Mouse (Mus musculus) midbrain, embryonic 10.5 days (tissue): ENCODE results near the gene Hdac1. TPM values are rescaled to one million over a fixed set of nuclear protein-coding genes. Genes with fewer than 3 reads are reported as not detected.
A peak's percentile ranks its signal among the peaks of the same experiment; 100 is the strongest.

Experiments
- DNase-seq: peaks from one replicate; pipeline ENCODE4 v3.0.0-alpha.2; 2017; ENCODE audit warnings: low spot score
- H3K27ac ChIP-seq: fragments of 300-500 bp; sonication (generic); replicated peaks from 2 replicates; pipeline ENCODE4 v1.5.1; 2016; ENCODE audit warnings: mild to moderate bottlenecking
- H3K27me3 ChIP-seq: fragments of 300-500 bp; sonication (generic); 2 replicates; pipeline ENCODE4 v1.6.1; 2016; ENCODE audit warnings: low read depth, mild to moderate bottlenecking; ENCODE audit not compliant: poor library complexity, severe bottlenecking
- H3K36me3 ChIP-seq: fragments of 300-500 bp; sonication (generic); 2 replicates; pipeline ENCODE4 v1.6.1; 2016; ENCODE audit warnings: mild to moderate bottlenecking, moderate library complexity
- H3K4me1 ChIP-seq: fragments of 300-500 bp; sonication (generic); 2 replicates; pipeline ENCODE4 v1.6.1; 2016
- H3K4me3 ChIP-seq: fragments of 300-500 bp; sonication (generic); 2 replicates; pipeline ENCODE4 v1.5.1; 2016; ENCODE audit warnings: mild to moderate bottlenecking, moderate library complexity
- H3K9me3 ChIP-seq: fragments of 300-500 bp; sonication (generic); replicated peaks from 2 replicates; pipeline ENCODE4 v1.6.1; 2016; ENCODE audit warnings: mild to moderate bottlenecking
- WGBS: fragments of 180-500 bp; shearing (Covaris S2); methylation state at CpG from one replicate; pipeline ENCODE4 v1.1.7; 2016; 5-methylcytosine and 5-hydroxymethylcytosine counted together
- polyA plus RNA-seq: library from polyadenylated mRNA; unstranded; fragments of >200 nt; fragmentation: Nextera tagmentation; extraction: Ambion mirVana; gene quantifications from 2 replicates; pipeline ENCODE4 v1.2.1, GENCODE M21; 2016

Gene Hdac1
- polyA plus RNA-seq, 1 experiment from 2014 or later, result 276 TPM

GRCm38 (mm10) chr4:129573430-129573829 is 30.9 kb upstream of the Hdac1 start, which contains the start of gene Lck:
TSS of gene Lck (minus strand) at chr4:129573641.
- Histone ChIP-seq H3K36me3 (no peaks in the 10 kb centered on the region), H3K27me3 (0 out of 2 replicates have a peak, but pooled peaks cover 5% of the 10 kb centered on the region), H3K4me3 (no peak within 1 kb of the TSS), H3K9me3 (no peaks in the 10 kb centered on the region), H3K27ac (no peak within 1 kb of the TSS), H3K4me1 (peaks cover 18% of the 10 kb centered on the region)
- DNase-seq, result no peak
- WGBS, result 93% methylated on average over 8 of the region's 8 CpGs

GRCm38 (mm10) chr4:129573093-129573370 is 30.5 kb upstream of the Hdac1 start:
- no peaks in the 10 kb centered on the region for H3K36me3 ChIP-seq
- H3K4me3 ChIP-seq, result no peak overlapping the region
- no peak overlapping the region for H3K27ac ChIP-seq
- no peak for DNase-seq
- H3K27me3 ChIP-seq, result 0 out of 2 replicates have a peak, but pooled peaks cover 5% of the 10 kb centered on the region
- H3K4me1 ChIP-seq, result peaks cover 18% of the 10 kb centered on the region
- no peaks in the 10 kb centered on the region for H3K9me3 ChIP-seq
- 97% methylated on average over 4 of the region's 4 CpGs for WGBS

GRCm38 (mm10) chr4:129572236-129573092 is 30.0 kb upstream of the Hdac1 start:
- peaks cover 17% of the 10 kb centered on the region for H3K4me1 ChIP-seq
- DNase-seq, result no peak
- 0 out of 2 replicates have a peak, but pooled peaks cover 5% of the 10 kb centered on the region for H3K27me3 ChIP-seq
- 86% methylated on average over 13 of the region's 13 CpGs for WGBS
- H3K27ac ChIP-seq, result no peak overlapping the region
- no peaks in the 10 kb centered on the region for H3K9me3 ChIP-seq
- no peak overlapping the region for H3K4me3 ChIP-seq
- no peaks in the 10 kb centered on the region for H3K36me3 ChIP-seq

GRCm38 (mm10) chr4:129571551-129572084 is 29.1 kb upstream of the Hdac1 start:
- H3K27ac ChIP-seq, result no peak overlapping the region
- peaks cover 9% of the 10 kb centered on the region for H3K4me1 ChIP-seq
- no peak overlapping the region for H3K4me3 ChIP-seq
- no peaks in the 10 kb centered on the region for H3K36me3 ChIP-seq
- no peak for DNase-seq
- WGBS, result 80% methylated on average over 8 of the region's 8 CpGs
- H3K27me3 ChIP-seq, result 0 out of 2 replicates have a peak, but pooled peaks cover under 1% of the 10 kb centered on the region
- no peaks in the 10 kb centered on the region for H3K9me3 ChIP-seq

- no peak for DNase-seq
- no peaks in the 10 kb centered on the region for H3K36me3 ChIP-seq
- no peak overlapping the region for H3K27ac ChIP-seq
- H3K9me3 ChIP-seq, result no peaks in the 10 kb centered on the region
- no peaks in the 10 kb centered on the region for H3K27me3 ChIP-seq
- H3K4me1 ChIP-seq, result peaks cover 1% of the 10 kb centered on the region; the same call in 1 of the 2 replicates
- WGBS, result 91% methylated on average over 6 of the region's 6 CpGs
- no peak overlapping the region for H3K4me3 ChIP-seq
Observed at GRCm38 (mm10) chr4:129570028-129570427, 27.5 kb upstream of the Hdac1 start.

GRCm38 (mm10) chr4:129568366-129568765 is 25.9 kb upstream of the Hdac1 start:
- Histone ChIP-seq H3K4me3 (no peak overlapping the region), H3K9me3 (no peaks in the 10 kb centered on the region), H3K27ac (no peak overlapping the region), H3K4me1 (peaks cover 6% of the 10 kb centered on the region), H3K36me3 (no peaks in the 10 kb centered on the region), H3K27me3 (no peaks in the 10 kb centered on the region)
- DNase-seq, result no peak
- 94% methylated on average over 7 of the region's 7 CpGs for WGBS

GRCm38 (mm10) chr4:129565139-129565538 is 22.6 kb upstream of the Hdac1 start:
- Histone ChIP-seq H3K27me3 (no peaks in the 10 kb centered on the region), H3K4me1 (peaks cover 7% of the 10 kb centered on the region), H3K27ac (no peak overlapping the region), H3K36me3 (no peaks in the 10 kb centered on the region), H3K4me3 (no peak overlapping the region), H3K9me3 (no peaks in the 10 kb centered on the region)
- 86% methylated on average over 6 of the region's 6 CpGs for whole genome bisulfite sequencing
- DNase-seq, result no peak

- Histone ChIP-seq H3K4me1 (peaks cover 7% of the 10 kb centered on the region), H3K4me3 (no peak overlapping the region), H3K9me3 (no peaks in the 10 kb centered on the region), H3K27ac (no peak overlapping the region), H3K27me3 (no peaks in the 10 kb centered on the region), H3K36me3 (no peaks in the 10 kb centered on the region)
- no peak for DNase-seq
- WGBS, result 60% methylated on average over 8 of the region's 8 CpGs
Observed at GRCm38 (mm10) chr4:129563718-129564117, 21.2 kb upstream of the Hdac1 start.

- 91% methylated on average over 5 of the region's 5 CpGs for WGBS
- Histone ChIP-seq H3K27me3 (peaks cover 18% of the 10 kb centered on the region), H3K27ac (no peak overlapping the region), H3K9me3 (no peaks in the 10 kb centered on the region), H3K4me3 (no peak overlapping the region), H3K4me1 (peaks cover 25% of the 10 kb centered on the region), H3K36me3 (no peaks in the 10 kb centered on the region)
- no peak for DNase-seq
Observed at GRCm38 (mm10) chr4:129561184-129561583, 18.7 kb upstream of the Hdac1 start.

- Histone ChIP-seq H3K27ac (no peak overlapping the region), H3K4me1 (peaks cover 31% of the 10 kb centered on the region), H3K36me3 (no peaks in the 10 kb centered on the region), H3K9me3 (no peaks in the 10 kb centered on the region), H3K27me3 (peaks cover 29% of the 10 kb centered on the region), H3K4me3 (no peak overlapping the region)
- DNase-seq, result no peak
- WGBS, result 83% methylated on average over 12 of the region's 12 CpGs
Observed at GRCm38 (mm10) chr4:129558321-129558955, 15.9 kb upstream of the Hdac1 start.

GRCm38 (mm10) chr4:129557256-129557808 is 14.8 kb upstream of the Hdac1 start:
- peaks cover 29% of the 10 kb centered on the region for H3K4me1 ChIP-seq
- H3K27ac ChIP-seq, result peak overlapping the region; percentile 34; the same call in 1 of the 2 replicates
- H3K27me3 ChIP-seq, result peaks cover 29% of the 10 kb centered on the region
- no peaks in the 10 kb centered on the region for H3K36me3 ChIP-seq
- no peaks in the 10 kb centered on the region for H3K9me3 ChIP-seq
- no peak for DNase-seq
- peak overlapping the region; percentile 58; the same call in 1 of the 2 replicates for H3K4me3 ChIP-seq
- 75% methylated on average over 9 of the region's 9 CpGs for WGBS

GRCm38 (mm10) chr4:129556532-129557223 is 14.2 kb upstream of the Hdac1 start:
- 7% methylated on average over 33 of the region's 33 CpGs for WGBS
- Histone ChIP-seq H3K27me3 (peaks cover 29% of the 10 kb centered on the region), H3K27ac (peak overlapping the region; percentile 34), H3K4me3 (peak overlapping the region; percentile 58), H3K9me3 (no peaks in the 10 kb centered on the region), H3K4me1 (peaks cover 29% of the 10 kb centered on the region), H3K36me3 (no peaks in the 10 kb centered on the region)
- peak; percentile 92 for DNase-seq
